Mouse (Mus musculus): ENCODE measurements around the gene Slx4ip. TPM values are rescaled to one million over a fixed set of nuclear protein-coding genes. Genes with fewer than 3 reads are reported as not detected.

Gene Slx4ip
- total and polyA plus RNA-seq, 2 experiments = 0.18 to 1.8 TPM

GRCm38 (mm10) chr2:137114248-137115096 is 223.5 kb downstream of the Slx4ip start:
- 1% methylated on average over 51 of the region's 51 CpGs for WGBS
- peak overlapping the region; percentile 68 for H3K9ac ChIP-seq (ENCODE audit: low read depth, low read length)

GRCm38 (mm10) chr2:137115241-137116024 is 224.4 kb downstream of the Slx4ip start:
- DNase-seq (ENCODE audit: extremely low read depth, low read depth, low spot score) = peak; percentile 50
- H3K36me3 ChIP-seq (ENCODE audit: control insufficient read depth, insufficient read depth, low read length) = no peaks in the 10 kb centered on the region
- H3K27me3 ChIP-seq (ENCODE audit: control insufficient read depth, insufficient read depth, low read length) = no peaks in the 10 kb centered on the region
- H3K4me1 ChIP-seq (ENCODE audit: control insufficient read depth, insufficient read depth, low read length) = peaks cover 4% of the 10 kb centered on the region
- peak overlapping the region; percentile 68 for H3K9ac ChIP-seq (ENCODE audit: low read depth, low read length)
- peak overlapping the region; percentile 9 for H3K27ac ChIP-seq (replicated peaks; ENCODE audit: insufficient read depth, low read depth, low read length)
- TF ChIP-seq POLR2A (IDR thresholded peaks at IDR 0.05; ENCODE audit: extremely low read depth, insufficient read depth, low read length) (no peak), CTCF (IDR thresholded peaks at IDR 0.05; ENCODE audit: low read depth, low read length) (no peak)
- H3K79me2 ChIP-seq (ENCODE audit: control insufficient read depth, insufficient read depth, low read length) = no peaks in the 10 kb centered on the region; the same call in 1 of the 2 replicates
- WGBS = under 1% methylated on average over 40 of the region's 40 CpGs
- peak overlapping the region; percentile 81 for H3K4me3 ChIP-seq (ENCODE audit: insufficient read depth, low read depth, low read length)

More at GRCm38 (mm10) chr2:137114248-137115096, 223.5 kb downstream of the Slx4ip start:
- no peaks in the 10 kb centered on the region for H3K36me3 ChIP-seq (ENCODE audit: control insufficient read depth, insufficient read depth, low read length)
- H3K79me2 ChIP-seq (ENCODE audit: control insufficient read depth, insufficient read depth, low read length) = no peaks in the 10 kb centered on the region; the same call in 1 of the 2 replicates
- TF ChIP-seq POLR2A (IDR thresholded peaks at IDR 0.05; ENCODE audit: extremely low read depth, insufficient read depth, low read length) (no peak), CTCF (IDR thresholded peaks at IDR 0.05; ENCODE audit: low read depth, low read length) (peak; percentile 77)
- H3K4me1 ChIP-seq (ENCODE audit: control insufficient read depth, insufficient read depth, low read length) = peaks cover 4% of the 10 kb centered on the region
- DNase-seq (ENCODE audit: extremely low read depth, low read depth, low spot score) = peak; percentile 67
- H3K27me3 ChIP-seq (ENCODE audit: control insufficient read depth, insufficient read depth, low read length) = no peaks in the 10 kb centered on the region
- peak overlapping the region; percentile 33 for H3K27ac ChIP-seq (replicated peaks; ENCODE audit: insufficient read depth, low read depth, low read length)
- H3K4me3 ChIP-seq (ENCODE audit: insufficient read depth, low read depth, low read length) = peak overlapping the region; percentile 81

GRCm38 (mm10) chr2:137116025-137116674 is 225.1 kb downstream of the Slx4ip start, which contains the start of gene Jag1:
Gene Jag1 (minus strand): TSS chr2:137116644.
- Histone ChIP-seq H3K36me3 (ENCODE audit: control insufficient read depth, insufficient read depth, low read length) (no peaks in the 10 kb centered on the region), H3K79me2 (ENCODE audit: control insufficient read depth, insufficient read depth, low read length) (no peaks in the 10 kb centered on the region; the same call in 1 of the 2 replicates), H3K27ac (replicated peaks; ENCODE audit: insufficient read depth, low read depth, low read length) (peak within 1 kb of the TSS; percentile 97), H3K4me3 (ENCODE audit: insufficient read depth, low read depth, low read length) (peak within 1 kb of the TSS; percentile 81), H3K9ac (ENCODE audit: low read depth, low read length) (peak within 1 kb of the TSS; percentile 92), H3K4me1 (ENCODE audit: control insufficient read depth, insufficient read depth, low read length) (peaks cover 4% of the 10 kb centered on the region), H3K27me3 (ENCODE audit: control insufficient read depth, insufficient read depth, low read length) (no peaks in the 10 kb centered on the region)
- TF ChIP-seq POLR2A (IDR thresholded peaks at IDR 0.05; ENCODE audit: extremely low read depth, insufficient read depth, low read length) (no peak), CTCF (IDR thresholded peaks at IDR 0.05; ENCODE audit: low read depth, low read length) (no peak)
- DNase-seq (ENCODE audit: extremely low read depth, low read depth, low spot score) = peak; percentile 21
- WGBS = under 1% methylated on average over 58 of the region's 59 CpGs

- Histone ChIP-seq H3K27me3 (ENCODE audit: control insufficient read depth, insufficient read depth, low read length) (no peaks in the 10 kb centered on the region), H3K4me1 (ENCODE audit: control insufficient read depth, insufficient read depth, low read length) (peaks cover 4% of the 10 kb centered on the region), H3K27ac (replicated peaks; ENCODE audit: insufficient read depth, low read depth, low read length) (peak overlapping the region; percentile 97), H3K79me2 (ENCODE audit: control insufficient read depth, insufficient read depth, low read length) (no peaks in the 10 kb centered on the region), H3K36me3 (ENCODE audit: control insufficient read depth, insufficient read depth, low read length) (no peaks in the 10 kb centered on the region), H3K4me3 (ENCODE audit: insufficient read depth, low read depth, low read length) (peak overlapping the region; percentile 81), H3K9ac (ENCODE audit: low read depth, low read length) (peak overlapping the region; percentile 92)
- DNase-seq (ENCODE audit: extremely low read depth, low read depth, low spot score) = peak; percentile 87
- TF ChIP-seq POLR2A (IDR thresholded peaks at IDR 0.05; ENCODE audit: extremely low read depth, insufficient read depth, low read length) (peak; percentile 78), CTCF (IDR thresholded peaks at IDR 0.05; ENCODE audit: low read depth, low read length) (no peak)
- under 1% methylated on average over 61 of the region's 61 CpGs for WGBS
These were observed 225.8 kb downstream of the Slx4ip start for GRCm38 (mm10) chr2:137116675-137117320.

GRCm38 (mm10) chr2:137117321-137117690 is 226.3 kb downstream of the Slx4ip start:
- Histone ChIP-seq H3K36me3 (ENCODE audit: control insufficient read depth, insufficient read depth, low read length) (no peaks in the 10 kb centered on the region), H3K9ac (ENCODE audit: low read depth, low read length) (peak overlapping the region; percentile 92), H3K4me1 (ENCODE audit: control insufficient read depth, insufficient read depth, low read length) (peaks cover 4% of the 10 kb centered on the region), H3K27me3 (ENCODE audit: control insufficient read depth, insufficient read depth, low read length) (no peaks in the 10 kb centered on the region), H3K4me3 (ENCODE audit: insufficient read depth, low read depth, low read length) (peak overlapping the region; percentile 81), H3K27ac (replicated peaks; ENCODE audit: insufficient read depth, low read depth, low read length) (peak overlapping the region; percentile 97), H3K79me2 (ENCODE audit: control insufficient read depth, insufficient read depth, low read length) (no peaks in the 10 kb centered on the region)
- DNase-seq (ENCODE audit: extremely low read depth, low read depth, low spot score) = peak; percentile 54
- TF ChIP-seq CTCF (IDR thresholded peaks at IDR 0.05; ENCODE audit: low read depth, low read length) (peak; percentile 83), POLR2A (IDR thresholded peaks at IDR 0.05; ENCODE audit: extremely low read depth, insufficient read depth, low read length) (no peak)
- under 1% methylated on average over 33 of the region's 33 CpGs for WGBS

Other genes with a start within 250 kb of the Slx4ip start
- gene Snap25, start 177.8 kb upstream of the Slx4ip start, total RNA-seq (2014; rRNA removed) = 0.09 and 0.60 TPM in 2 replicates
- not detected in 2 replicates for gene Snap25, start 177.8 kb upstream of the Slx4ip start, polyA plus RNA-seq (2012; rRNA removed)
- gene AL731706.2, start 5.5 kb upstream of the Slx4ip start, total RNA-seq (2014; rRNA removed) = not detected in 2 replicates
- gene AL731706.2, start 5.5 kb upstream of the Slx4ip start, polyA plus RNA-seq (2012; rRNA removed) = not detected in 2 replicates
- gene AL731706.1, start 171 bp downstream of the Slx4ip start, total RNA-seq (2014; rRNA removed) = 1.8 TPM in 1 of 2 replicates, not detected in the other
- 6.1 and 8.0 TPM in 2 replicates for gene AL731706.1, start 171 bp downstream of the Slx4ip start, polyA plus RNA-seq (2012; rRNA removed)
- 17.2 and 19.5 TPM in 2 replicates for gene Mkks, start 171 bp downstream of the Slx4ip start, total RNA-seq (2014; rRNA removed)
- 3.8 and 5.2 TPM in 2 replicates for gene Mkks, start 171 bp downstream of the Slx4ip start, polyA plus RNA-seq (2012; rRNA removed)
- gene Jag1, start 225.4 kb downstream of the Slx4ip start, total RNA-seq (2014; rRNA removed) = 2.2 and 3.2 TPM in 2 replicates
- gene Jag1, start 225.4 kb downstream of the Slx4ip start, polyA plus RNA-seq (2012; rRNA removed) = 0.58 and 0.84 TPM in 2 replicates

All from liver, adult 2 months (tissue).